Mouse (Mus musculus) heart, embryonic 16.5 days (tissue): ENCODE measurements at regions not wholly inside any gene's neighbourhood (a gene's known extent, or its start where the extent isn't known, plus 50 kb on each side); places are given as distances from the start of the nearest gene placed in this dataset.

Experiments used
- ATAC-seq: fragments of 200-750 bp; cut with Nextera tagmentation; replicated peaks from 2 replicates; pipeline ENCODE4 v1.8.0; 2017; ENCODE audit warnings: moderate number of reproducible peaks; ENCODE audit not compliant: insufficient read depth, low FRiP score; ENCODE audit errors: extremely low read depth
- H3K27ac ChIP-seq: fragments of 300-500 bp; sonication (generic); 2 replicates; pipeline ENCODE4 v1.5.1; 2014; ENCODE audit warnings: mild to moderate bottlenecking, low read length, control low read depth, moderate library complexity
- H3K27me3 ChIP-seq: fragments of 300-500 bp; sonication (generic); 2 replicates; pipeline ENCODE4 v1.6.1; 2014; ENCODE audit warnings: low read length, mixed read lengths; ENCODE audit not compliant: control insufficient read depth, insufficient read depth
- H3K36me3 ChIP-seq: fragments of 300-500 bp; sonication (generic); 2 replicates; pipeline ENCODE4 v1.6.1; 2014; ENCODE audit not compliant: control insufficient read depth, insufficient read depth
- H3K4me1 ChIP-seq: fragments of 300-500 bp; sonication (generic); 2 replicates; pipeline ENCODE4 v1.6.1; 2014; ENCODE audit warnings: low read length, mixed read lengths; ENCODE audit not compliant: control insufficient read depth, insufficient read depth
- H3K4me2 ChIP-seq: fragments of 300-500 bp; sonication (generic); 2 replicates; pipeline ENCODE4 v1.6.1; 2014; ENCODE audit warnings: low read depth, mild to moderate bottlenecking, control low read depth, low read length
- H3K4me3 ChIP-seq: fragments of 300-500 bp; sonication (generic); 2 replicates; pipeline ENCODE4 v1.5.1; 2014; ENCODE audit warnings: mild to moderate bottlenecking, control low read depth, low read length
- H3K9ac ChIP-seq: fragments of 300-500 bp; sonication (generic); 2 replicates; pipeline ENCODE4 v1.6.1; 2014; ENCODE audit warnings: low read length, control low read depth
- H3K9me3 ChIP-seq: fragments of 300-500 bp; sonication (generic); replicated peaks from 2 replicates; pipeline ENCODE4 v1.6.1; 2016; ENCODE audit warnings: low read length; ENCODE audit not compliant: control insufficient read depth
- WGBS: fragments of 180-500 bp; shearing (Covaris S2); extraction: QIAGEN DNeasy Blood & Tissue Kit; methylation state at CpG from one replicate; pipeline ENCODE4 v1.1.7; 2014; 5-methylcytosine and 5-hydroxymethylcytosine counted together

GRCm38 (mm10) chr3:137482546-137482945 is 138.9 kb upstream of the Ddit4l start:
- WGBS, result 35% methylated on average over 3 of the region's 3 CpGs
- Histone ChIP-seq H3K4me2 (no peak overlapping the region), H3K27me3 (no peaks in the 10 kb centered on the region), H3K9ac (no peak overlapping the region), H3K9me3 (no peaks in the 10 kb centered on the region), H3K4me1 (peaks cover 3% of the 10 kb centered on the region; the same call in 1 of the 2 replicates), H3K4me3 (no peak overlapping the region), H3K27ac (no peak overlapping the region), H3K36me3 (no peaks in the 10 kb centered on the region)
- ATAC-seq, result no peak

- ATAC-seq, result no peak
- H3K36me3 ChIP-seq, result no peaks in the 10 kb centered on the region
These were observed 138.4 kb upstream of the Ddit4l start for GRCm38 (mm10) chr3:137482971-137483370.

GRCm38 (mm10) chr3:137489592-137489991 is 131.8 kb upstream of the Ddit4l start:
- no peak overlapping the region for H3K4me2 ChIP-seq
- no peak overlapping the region for H3K27ac ChIP-seq
- no peak overlapping the region for H3K9ac ChIP-seq
- H3K4me1 ChIP-seq, result no peaks in the 10 kb centered on the region
- no peak overlapping the region for H3K4me3 ChIP-seq
- no peaks in the 10 kb centered on the region for H3K9me3 ChIP-seq
- no peaks in the 10 kb centered on the region for H3K36me3 ChIP-seq
- H3K27me3 ChIP-seq, result no peaks in the 10 kb centered on the region
- no peak for ATAC-seq

More at GRCm38 (mm10) chr3:137482971-137483370, 138.4 kb upstream of the Ddit4l start:
- Histone ChIP-seq H3K9me3 (no peaks in the 10 kb centered on the region), H3K9ac (no peak overlapping the region), H3K4me3 (no peak overlapping the region), H3K4me1 (peaks cover 3% of the 10 kb centered on the region; the same call in 1 of the 2 replicates), H3K4me2 (no peak overlapping the region), H3K27me3 (no peaks in the 10 kb centered on the region), H3K27ac (no peak overlapping the region)
- 37% methylated on average over 4 of the region's 4 CpGs for WGBS

- H3K9ac ChIP-seq, result no peak overlapping the region
- H3K4me1 ChIP-seq, result no peaks in the 10 kb centered on the region
- no peaks in the 10 kb centered on the region for H3K9me3 ChIP-seq
- WGBS, result 85% methylated on average over 1 of the region's 1 CpGs
- H3K36me3 ChIP-seq, result no peaks in the 10 kb centered on the region
- no peaks in the 10 kb centered on the region for H3K27me3 ChIP-seq
- ATAC-seq, result no peak
- H3K4me3 ChIP-seq, result no peak overlapping the region
- H3K27ac ChIP-seq, result no peak overlapping the region
- no peak overlapping the region for H3K4me2 ChIP-seq
These were observed 129.8 kb upstream of the Ddit4l start for GRCm38 (mm10) chr3:137491508-137492019.

DNA sequence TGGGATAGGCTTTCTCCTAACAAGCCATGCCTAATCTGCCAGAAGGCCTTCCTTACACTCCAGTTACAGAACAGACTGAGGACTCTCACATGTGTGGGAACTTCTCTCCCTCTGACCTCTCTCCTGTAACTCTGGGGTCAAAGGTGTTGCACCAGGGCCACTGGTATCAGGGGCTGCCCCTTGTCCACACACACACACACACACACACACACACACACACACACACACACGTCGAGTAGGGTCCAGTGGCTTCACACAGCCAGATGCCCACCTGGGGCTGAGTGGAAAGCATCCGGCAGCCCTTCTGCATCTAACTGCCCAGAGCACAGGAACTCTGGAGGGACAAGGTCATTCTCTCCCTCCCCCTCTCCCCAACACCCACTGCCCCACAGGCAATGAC is 123.1 kb upstream of the Ddit4l start:
- Histone ChIP-seq H3K9me3 (no peaks in the 10 kb centered on the region), H3K4me1 (no peaks in the 10 kb centered on the region), H3K27ac (no peak overlapping the region), H3K4me3 (no peak overlapping the region), H3K27me3 (no peaks in the 10 kb centered on the region), H3K9ac (no peak overlapping the region), H3K4me2 (no peak overlapping the region), H3K36me3 (no peaks in the 10 kb centered on the region)
- ATAC-seq, result no peak
- WGBS, result 90% methylated on average over 3 of the region's 3 CpGs

GRCm38 (mm10) chr3:137511283-137511682 is 110.1 kb upstream of the Ddit4l start:
- H3K4me1 ChIP-seq, result peaks cover 3% of the 10 kb centered on the region; the same call in 1 of the 2 replicates
- 80% methylated on average over 1 of the region's 1 CpGs for WGBS
- H3K27me3 ChIP-seq, result no peaks in the 10 kb centered on the region
- no peak overlapping the region for H3K27ac ChIP-seq
- H3K4me3 ChIP-seq, result no peak overlapping the region
- ATAC-seq, result no peak
- no peak overlapping the region for H3K9ac ChIP-seq
- H3K9me3 ChIP-seq, result no peaks in the 10 kb centered on the region
- H3K4me2 ChIP-seq, result no peak overlapping the region
- no peaks in the 10 kb centered on the region for H3K36me3 ChIP-seq

DNA sequence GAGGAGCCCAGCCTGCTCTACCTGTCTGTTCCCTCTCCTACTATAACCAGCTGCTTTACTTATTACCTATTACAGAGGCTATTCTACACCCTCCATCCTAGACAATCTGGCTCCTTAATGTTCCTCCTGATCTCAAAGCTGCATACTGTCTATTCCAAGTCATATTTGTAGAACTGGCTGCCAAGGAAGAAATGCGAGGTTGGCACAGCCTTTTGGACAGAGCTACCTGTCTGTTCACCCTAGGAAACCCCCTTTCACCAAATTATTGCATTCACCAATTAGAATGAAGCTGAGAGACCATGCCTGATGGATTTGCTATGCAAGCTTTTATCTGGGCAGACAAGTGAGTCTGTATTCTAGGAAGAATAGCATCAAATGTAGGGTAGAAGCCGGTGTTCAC is 109.0 kb upstream of the Ddit4l start:
- Histone ChIP-seq H3K4me1 (peaks cover 6% of the 10 kb centered on the region; the same call in 1 of the 2 replicates), H3K36me3 (no peaks in the 10 kb centered on the region), H3K4me3 (no peak overlapping the region), H3K9ac (no peak overlapping the region), H3K27me3 (no peaks in the 10 kb centered on the region), H3K9me3 (no peaks in the 10 kb centered on the region), H3K27ac (no peak overlapping the region), H3K4me2 (no peak overlapping the region)
- WGBS, result 81% methylated on average over 2 of the region's 2 CpGs
- ATAC-seq, result no peak

DNA sequence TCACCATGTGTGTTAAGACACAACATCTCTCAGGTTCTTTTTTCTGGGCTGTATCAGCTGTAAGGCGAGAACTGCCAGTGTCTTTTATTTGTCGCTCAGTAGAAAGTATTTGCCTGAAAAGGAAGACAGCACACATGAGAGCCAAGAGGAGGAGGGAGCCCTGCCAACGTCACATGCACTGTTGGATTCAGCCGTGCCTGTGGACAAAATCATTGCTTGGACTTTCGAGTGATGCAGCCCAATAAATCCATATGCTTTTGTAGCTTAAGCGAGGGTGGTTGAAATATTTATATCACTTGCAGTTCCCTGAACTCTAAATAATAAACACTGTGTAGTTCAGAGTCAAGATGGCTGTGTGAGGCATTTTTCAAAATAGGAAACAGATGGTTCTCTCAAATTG is 108.4 kb upstream of the Ddit4l start:
- ATAC-seq, result no peak
- H3K36me3 ChIP-seq, result no peaks in the 10 kb centered on the region
- no peak overlapping the region for H3K4me2 ChIP-seq
- no peak overlapping the region for H3K4me3 ChIP-seq
- H3K9ac ChIP-seq, result no peak overlapping the region
- 53% methylated on average over 6 of the region's 6 CpGs for WGBS
- H3K9me3 ChIP-seq, result no peaks in the 10 kb centered on the region
- no peak overlapping the region for H3K27ac ChIP-seq
- no peaks in the 10 kb centered on the region for H3K27me3 ChIP-seq
- H3K4me1 ChIP-seq, result peaks cover 11% of the 10 kb centered on the region; the same call in 1 of the 2 replicates

DNA sequence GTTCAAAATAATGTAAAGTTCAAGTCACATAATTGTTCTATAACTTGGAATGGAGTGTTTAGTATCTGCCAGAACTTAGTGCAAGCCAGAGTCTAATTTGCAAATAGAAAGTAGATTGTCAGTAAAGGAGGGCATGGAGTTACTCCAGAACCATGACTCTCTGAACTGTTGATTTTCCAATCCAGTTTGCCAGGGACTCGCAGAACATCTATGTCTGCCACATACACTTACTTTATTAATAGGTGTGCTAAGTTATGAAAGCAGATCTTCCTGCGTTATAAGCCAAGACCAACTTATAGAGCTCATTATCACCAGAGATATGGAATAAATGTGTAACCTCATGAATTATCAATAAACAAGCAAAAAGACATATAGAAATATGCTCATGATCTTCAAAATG is 107.2 kb upstream of the Ddit4l start:
- 91% methylated on average over 2 of the region's 2 CpGs for WGBS
- no peak overlapping the region for H3K4me2 ChIP-seq
- no peak for ATAC-seq

More for the DNA sequence above, 107.2 kb upstream of the Ddit4l start:
- H3K27me3 ChIP-seq, result no peaks in the 10 kb centered on the region
- H3K36me3 ChIP-seq, result no peaks in the 10 kb centered on the region
- no peak overlapping the region for H3K27ac ChIP-seq
- H3K4me1 ChIP-seq, result peaks cover 12% of the 10 kb centered on the region; the same call in 1 of the 2 replicates
- no peak overlapping the region for H3K4me3 ChIP-seq
- H3K9me3 ChIP-seq, result no peaks in the 10 kb centered on the region
- H3K9ac ChIP-seq, result no peak overlapping the region
